Mouse (Mus musculus) kidney, postnatal 14 days (tissue): ENCODE data around the gene Gm10135.
"Not testable (repeated sequence)": the region's sequence is repeated elsewhere in the genome, so short reads cannot be mapped to it uniquely, and the experiment has no call there.

Experiments
- DNase-seq: peaks from one replicate; pipeline ENCODE4 v3.0.0; 2022; ENCODE audit warnings: mixed read lengths

The Gm10135 gene

DNA sequence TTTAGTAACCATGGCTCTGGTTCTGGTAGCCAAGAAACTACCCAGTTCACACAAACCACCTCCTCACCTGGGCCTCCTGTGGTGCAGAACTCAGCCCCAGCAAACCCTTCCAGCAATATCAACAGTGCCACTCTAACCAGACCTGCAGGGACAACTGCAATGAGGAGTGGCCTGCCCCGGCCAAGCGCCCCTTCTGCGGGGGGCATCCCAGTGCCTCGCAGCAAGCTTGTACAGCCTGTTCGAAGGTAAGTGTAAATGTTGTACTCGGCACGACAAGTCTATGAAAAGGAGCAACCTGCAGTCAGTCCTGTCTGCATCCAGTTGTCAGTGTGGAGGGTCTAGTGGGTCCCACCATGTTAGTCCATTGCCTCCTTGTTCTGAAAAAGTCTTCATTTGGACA lies at the start of gene Gm10135:
Gm10135 (minus strand) TSS at position 101 of the 400 bp plus-strand sequence.
- no peak for DNase-seq

GRCm38 (mm10) chr5:73023801-73024200 lies 49.3 kb upstream of the Gm10135 start:
- DNase-seq = no peak

DNA sequence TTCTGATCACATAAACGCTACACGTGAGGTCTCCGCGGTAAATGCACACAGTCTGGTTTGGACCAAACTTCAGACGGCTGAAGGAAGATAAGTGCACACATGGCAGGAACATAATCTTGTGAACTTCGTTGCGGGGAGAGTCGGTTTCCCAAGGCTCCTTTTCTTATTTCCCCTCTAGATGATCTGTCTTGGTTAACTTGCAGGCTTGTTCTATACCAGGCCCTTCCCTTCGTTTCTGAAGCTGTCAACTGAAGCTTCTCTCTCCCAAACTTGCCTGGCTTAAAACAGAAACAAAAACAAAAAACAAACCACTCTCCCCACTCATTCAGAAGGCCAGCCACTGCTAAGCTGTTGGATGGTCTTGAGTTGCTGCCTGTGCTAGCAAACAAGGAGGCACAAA lies 40.2 kb upstream of the Gm10135 start:
- no peak for DNase-seq

DNA sequence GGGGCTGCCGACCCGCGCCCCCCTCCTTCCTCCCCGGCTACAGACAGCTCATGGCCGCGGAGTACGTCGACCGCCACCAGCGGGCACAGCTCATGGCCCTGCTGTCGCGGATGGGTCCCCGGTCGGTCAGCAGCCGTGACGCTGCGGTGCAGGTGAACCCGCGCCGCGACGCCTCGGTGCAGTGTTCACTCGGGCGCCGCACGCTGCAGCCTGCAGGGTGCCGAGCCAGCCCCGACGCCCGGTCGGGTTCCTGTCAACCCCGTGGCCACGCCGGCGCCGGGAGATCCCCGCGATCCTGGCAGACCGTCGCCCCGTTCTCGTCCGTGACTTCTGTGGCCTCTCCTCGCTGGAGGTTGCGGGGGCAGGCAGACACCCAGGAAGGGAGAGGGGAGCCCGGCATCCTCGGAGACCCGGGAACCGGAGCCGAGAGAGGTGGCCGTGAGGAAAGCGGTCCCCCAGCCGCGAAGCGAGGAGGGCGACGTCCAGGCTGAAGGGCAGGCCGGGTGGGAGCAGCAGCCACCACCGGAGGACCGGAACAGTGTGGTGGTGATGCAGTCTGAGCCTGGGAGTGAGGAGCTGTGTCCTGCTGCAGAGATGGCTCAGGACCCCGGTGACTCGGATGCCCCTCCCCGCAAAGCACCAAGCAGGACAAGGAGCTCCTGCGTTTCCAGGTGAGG lies 39.2 kb upstream of the Gm10135 start:
- not testable (repeated sequence) for DNase-seq

DNA sequence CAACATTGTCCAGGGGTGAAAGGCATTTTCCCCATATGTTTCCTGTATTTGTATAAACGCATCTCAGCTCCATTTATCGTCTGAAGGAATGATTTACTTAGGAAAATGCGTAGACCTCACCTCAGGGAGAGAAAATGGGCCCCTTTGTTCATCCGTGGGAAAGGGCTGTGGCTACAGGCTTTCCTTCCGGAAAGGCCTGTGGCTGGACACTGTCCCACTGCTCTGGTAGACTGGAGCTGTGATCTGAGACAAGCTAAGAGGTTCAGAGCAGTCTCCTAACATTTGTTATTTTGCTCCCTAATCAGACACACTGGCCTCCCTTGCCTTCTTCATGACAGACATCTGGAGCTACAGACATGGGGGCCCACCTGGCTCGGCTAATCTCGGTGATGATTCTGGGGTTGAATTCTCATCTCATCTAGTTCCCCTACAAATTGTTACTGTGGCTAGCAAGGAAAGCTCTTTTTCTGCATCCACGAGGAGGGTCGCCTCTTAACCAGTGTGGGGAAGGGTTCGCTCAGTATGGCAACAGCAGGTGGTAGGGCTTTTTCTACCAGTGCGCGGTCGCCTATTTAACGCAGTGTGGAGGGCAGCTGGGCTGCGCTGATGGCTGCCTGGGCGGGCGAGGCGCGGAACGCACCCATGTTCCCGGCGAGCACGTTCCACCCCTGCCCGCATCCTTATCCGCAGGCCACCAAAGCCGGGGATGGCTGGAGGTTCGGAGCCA lies 38.5 kb upstream of the Gm10135 start:
- DNase-seq = not testable (repeated sequence)

DNA sequence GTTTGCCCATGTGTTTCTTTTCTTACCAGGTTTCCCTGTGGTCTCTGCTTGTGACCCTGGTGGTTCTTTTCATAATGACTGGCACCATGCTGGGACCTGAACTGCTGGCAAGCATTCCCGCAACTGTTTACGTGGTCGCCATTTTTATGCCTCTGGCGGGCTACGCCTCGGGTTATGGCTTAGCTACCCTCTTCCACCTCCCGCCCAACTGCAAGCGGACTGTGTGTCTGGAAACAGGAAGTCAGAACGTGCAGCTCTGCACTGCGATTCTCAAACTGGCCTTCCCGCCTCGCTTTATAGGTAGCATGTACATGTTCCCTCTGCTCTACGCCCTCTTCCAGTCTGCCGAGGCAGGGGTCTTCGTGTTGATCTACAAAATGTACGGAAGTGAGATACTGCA lies 37.3 kb upstream of the Gm10135 start:
- DNase-seq = not testable (repeated sequence)

GRCm38 (mm10) chr5:73008230-73008629 lies 33.7 kb upstream of the Gm10135 start:
- DNase-seq = not testable (repeated sequence)

DNA sequence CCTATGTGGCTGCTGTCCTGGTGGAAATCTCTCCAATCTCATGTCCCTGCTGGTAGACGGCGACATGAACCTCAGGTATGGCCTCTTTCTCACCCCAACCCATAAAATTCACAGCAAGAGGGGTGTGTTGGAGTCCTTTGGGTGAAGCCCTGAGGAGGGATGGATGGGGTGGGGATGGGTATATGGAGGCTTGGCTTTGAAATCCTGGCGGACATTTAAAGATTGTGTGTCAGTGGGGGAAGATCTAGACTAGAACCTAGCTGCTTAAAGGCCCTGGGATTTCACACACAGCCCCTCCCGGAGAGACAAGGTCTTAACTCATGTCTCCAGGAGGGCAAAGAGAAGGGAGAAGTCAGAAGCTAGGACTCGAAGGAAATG lies 33.1 kb upstream of the Gm10135 start:
- DNase-seq = no peak

DNA sequence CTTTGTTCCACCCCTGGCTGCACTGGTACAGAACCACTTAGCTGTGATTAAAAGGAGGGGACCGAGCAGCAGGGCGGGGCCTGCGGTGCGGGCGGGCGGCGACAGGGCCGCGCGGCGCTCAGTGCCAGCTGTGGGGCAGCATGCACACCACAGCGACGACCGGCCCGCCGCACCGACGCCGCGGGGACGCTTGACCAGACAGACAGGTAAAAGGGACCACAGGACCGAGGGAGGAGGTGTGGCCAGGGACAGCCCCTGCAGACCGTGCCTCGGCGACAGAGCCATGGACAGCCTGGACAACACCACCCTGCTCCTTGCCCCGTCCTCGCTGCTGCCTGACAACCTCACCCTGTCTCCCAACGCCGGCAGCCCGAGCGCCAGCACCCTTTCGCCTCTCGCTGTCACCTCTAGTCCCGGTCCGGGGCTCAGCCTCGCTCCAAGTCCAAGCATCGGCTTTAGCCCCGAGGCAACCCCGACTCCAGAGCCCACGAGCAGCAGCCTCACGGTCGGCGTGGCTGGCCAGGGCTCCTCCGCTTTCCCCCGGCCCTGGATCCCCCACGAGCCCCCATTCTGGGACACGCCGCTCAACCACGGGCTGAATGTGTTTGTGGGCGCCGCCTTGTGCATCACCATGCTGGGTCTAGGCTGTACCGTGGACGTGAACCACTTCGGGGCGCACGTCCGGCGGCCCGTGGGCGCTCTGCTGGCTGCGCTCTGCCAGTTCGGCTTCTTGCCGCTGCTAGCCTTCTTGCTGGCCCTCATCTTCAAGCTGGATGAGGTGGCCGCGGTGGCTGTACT lies 32.5 kb upstream of the Gm10135 start, which contains the start of gene Slc10a4:
Slc10a4 (plus strand) TSS at position 100 of the 798 bp plus-strand sequence.
- DNase-seq = peak; percentile 26

DNA sequence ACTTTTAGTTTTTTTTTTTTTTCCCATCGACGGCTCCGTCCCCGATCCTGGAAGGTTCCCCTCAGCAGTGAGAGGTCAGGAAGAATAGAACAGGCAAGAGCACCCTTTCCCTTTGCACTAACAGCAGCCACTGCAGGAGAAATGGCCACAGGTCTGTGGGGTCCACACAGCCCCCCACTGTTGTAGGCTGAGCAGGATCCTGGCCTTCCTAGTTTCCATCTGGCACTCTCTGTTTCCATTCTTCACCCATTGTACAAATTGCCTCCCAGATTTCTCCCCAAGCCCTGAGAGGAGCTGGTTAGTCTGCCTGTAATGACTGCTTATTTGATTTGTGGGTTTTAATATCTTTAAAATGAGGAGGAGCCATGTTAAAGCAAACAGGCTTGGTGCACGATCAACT lies 29.5 kb upstream of the Gm10135 start:
- DNase-seq = no peak

GRCm38 (mm10) chr5:72998546-72998945 lies 24.0 kb upstream of the Gm10135 start:
- DNase-seq = not testable (repeated sequence)

DNA sequence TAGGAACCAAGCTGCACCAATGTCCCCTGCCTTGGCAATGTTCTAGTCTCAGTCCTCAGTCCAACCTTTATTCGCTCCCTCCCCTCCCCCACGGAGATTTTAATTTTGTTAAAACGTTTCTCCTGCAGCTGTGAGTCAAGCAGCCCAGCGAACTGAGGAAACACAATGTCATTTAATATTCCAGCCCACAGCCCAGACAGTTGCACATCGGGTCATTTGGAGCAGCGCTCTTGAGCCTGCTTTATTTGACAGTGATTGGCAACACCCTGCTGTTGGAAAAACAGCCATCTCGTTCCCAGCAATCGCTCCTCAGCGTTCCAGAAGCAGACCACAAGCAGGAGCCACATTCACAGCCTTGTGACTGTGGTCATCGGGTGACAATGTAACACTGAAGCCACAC lies 20.9 kb upstream of the Gm10135 start:
- DNase-seq = no peak

DNA sequence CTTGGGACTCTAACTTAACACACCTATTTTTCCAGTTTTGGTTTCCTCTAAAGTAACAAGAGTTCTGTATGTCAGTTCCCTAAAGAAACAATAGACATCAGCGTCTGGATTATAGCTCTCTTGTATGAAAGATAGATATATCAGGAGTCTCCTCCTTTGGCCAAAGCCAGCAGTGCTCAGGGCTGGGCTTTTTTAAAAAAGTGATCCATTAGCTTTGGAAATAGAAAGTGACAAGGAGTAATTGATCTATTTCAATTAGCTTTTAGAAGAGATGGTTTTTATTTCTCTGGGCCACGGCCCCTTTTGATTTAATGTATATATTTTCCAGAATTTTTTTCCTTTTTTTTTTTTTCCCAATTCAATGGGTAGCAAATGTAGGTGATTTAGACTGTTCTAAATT lies 20.4 kb upstream of the Gm10135 start:
- no peak for DNase-seq

DNA sequence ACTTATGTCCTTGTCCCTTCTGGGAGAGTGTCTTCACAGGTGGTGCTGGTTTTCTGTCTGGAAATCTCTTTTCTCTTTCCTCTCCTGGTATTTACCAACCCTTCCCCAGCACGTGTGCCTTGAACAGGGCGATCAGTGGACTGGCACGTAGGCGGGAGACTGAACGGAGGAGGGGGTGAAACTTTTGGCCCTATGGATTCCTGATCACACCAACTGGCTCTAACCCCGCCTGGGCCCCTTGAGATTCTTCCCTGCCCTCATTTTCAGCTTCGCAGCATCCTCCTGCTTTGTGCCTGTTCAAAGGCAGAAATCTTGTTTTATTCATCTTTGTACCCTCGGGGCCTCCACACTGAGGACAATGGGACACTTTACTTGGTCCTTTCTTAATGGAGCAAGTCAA lies 19.9 kb upstream of the Gm10135 start:
- no peak for DNase-seq

- DNase-seq = no peak
These were observed 18.0 kb upstream of the Gm10135 start for GRCm38 (mm10) chr5:72992474-72992873.

DNA sequence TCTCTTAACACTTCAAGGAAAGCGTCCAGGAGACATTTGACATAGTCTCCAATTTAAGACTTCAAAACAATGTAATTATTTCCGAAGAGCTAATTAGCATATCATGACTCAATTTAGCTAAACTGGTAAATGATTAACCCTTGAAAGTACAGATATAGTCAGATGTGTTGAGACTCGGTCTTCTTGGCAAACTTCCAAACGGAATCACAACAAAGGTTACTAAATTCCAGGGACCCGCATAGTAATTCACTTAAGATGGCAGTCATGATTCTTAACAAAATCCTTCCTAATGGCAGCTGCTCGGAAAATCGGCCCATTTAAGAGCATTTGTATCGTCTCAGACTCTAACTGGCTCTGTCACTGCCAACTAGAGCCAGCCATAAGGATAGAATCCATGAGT lies 15.3 kb upstream of the Gm10135 start:
- no peak for DNase-seq

GRCm38 (mm10) chr5:72987786-72988185 lies 13.3 kb upstream of the Gm10135 start:
- DNase-seq = no peak

- DNase-seq = peak; percentile 43
These were observed 9.6 kb upstream of the Gm10135 start for GRCm38 (mm10) chr5:72984091-72984490.

DNA sequence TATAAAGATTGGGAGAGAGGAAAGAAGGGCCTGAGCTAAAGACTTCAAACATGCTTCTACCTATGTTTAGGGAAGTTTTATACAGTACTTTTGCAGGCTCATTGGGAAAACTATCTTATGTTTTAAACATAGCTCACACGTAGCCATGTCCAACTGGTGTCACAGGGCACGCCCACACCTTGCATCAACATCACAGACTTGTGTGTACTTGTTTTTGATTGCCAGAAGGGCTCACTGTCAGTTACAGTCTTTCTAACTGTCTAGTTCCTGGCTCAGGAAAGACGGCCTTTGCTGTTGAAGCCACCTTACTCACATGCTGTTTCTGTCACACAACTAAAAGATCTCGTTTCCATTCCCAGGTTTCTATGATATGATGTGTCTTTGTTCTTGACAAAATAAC lies 2.0 kb upstream of the Gm10135 start:
- DNase-seq = no peak

- DNase-seq = no peak
These were observed 1.5 kb upstream of the Gm10135 start for GRCm38 (mm10) chr5:72975996-72976395.

DNA sequence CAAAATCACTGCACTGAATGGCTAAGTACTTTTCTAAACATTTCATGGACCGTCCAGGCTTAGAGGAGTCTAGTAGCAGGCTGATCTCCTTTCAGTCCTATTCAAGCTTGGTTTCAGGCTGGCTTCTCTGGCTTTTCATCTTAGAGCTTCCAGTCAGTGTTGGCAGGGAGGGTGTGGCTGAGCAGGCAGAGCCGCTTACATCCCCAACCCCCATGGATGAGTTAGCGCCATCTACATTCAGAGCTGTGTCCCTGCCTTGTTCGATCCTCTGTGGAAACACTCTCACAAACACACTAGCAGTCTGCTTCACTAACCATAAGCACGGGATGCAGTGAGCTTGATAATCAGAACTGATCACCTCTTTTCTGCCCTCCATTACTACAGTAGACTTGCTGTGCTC lies 1.6 kb downstream of the Gm10135 start:
- DNase-seq = no peak

- DNase-seq = no peak
These were observed 2.1 kb downstream of the Gm10135 start for GRCm38 (mm10) chr5:72972435-72972834.

DNA sequence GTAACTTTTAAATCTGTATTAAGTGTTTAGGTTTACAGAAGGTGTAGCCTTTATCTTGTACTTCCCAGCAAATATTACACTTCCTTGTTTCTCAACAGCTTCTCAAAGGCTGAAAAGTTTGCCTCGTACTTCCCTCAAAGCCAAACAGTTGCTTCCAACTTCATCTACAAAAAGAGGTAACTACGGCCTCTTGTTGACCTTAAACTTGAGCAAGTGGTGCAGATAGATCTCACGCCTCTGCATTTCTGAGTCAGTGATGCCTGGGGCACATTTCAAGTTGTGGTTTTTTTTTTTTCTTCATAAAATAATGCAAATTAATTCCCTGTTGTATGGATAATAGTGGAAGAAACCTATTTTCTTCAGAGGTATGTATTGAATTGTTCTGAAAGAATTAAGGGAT lies 8.8 kb downstream of the Gm10135 start:
- DNase-seq = no peak

GRCm38 (mm10) chr5:72960096-72960495 lies 14.4 kb downstream of the Gm10135 start:
- no peak for DNase-seq
